Mouse (Mus musculus): ENCODE results near the gene Fancc.

- no peak for TF ChIP-seq CTCF (IDR thresholded peaks at IDR 0.05; ENCODE audit: low read depth)
- TF ChIP-seq EP300 (optimal IDR thresholded peaks at IDR 0.05) = no peak
These were observed 31.8 kb upstream of the Fancc start for GRCm38 (mm10) chr13:63528852-63529251.

All from stomach, postnatal 0 days (tissue).